Mouse (Mus musculus): ENCODE measurements around the gene Mgst2.

DNA sequence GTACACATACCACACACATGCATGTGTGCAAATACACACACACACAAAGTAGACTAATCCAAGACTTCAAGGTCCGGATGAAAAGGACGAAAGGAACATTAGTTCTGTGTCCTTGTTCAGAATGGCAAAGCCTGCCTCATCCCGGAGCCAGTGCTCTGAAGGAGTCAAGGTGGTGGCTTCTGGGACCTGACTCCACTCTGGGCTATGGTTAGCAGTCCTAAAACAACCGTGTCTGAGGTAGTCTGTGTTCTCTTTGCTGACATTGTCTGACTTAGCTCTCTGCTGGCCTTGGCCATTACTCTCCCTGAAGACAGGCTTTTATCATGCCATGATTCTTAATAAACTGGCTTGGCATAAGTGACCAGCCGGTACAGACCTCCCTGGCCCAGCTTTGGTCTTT is 745 bp upstream of the Mgst2 start:
- TF ChIP-seq CTCF (IDR thresholded peaks at IDR 0.05) (no peak), EP300 (IDR thresholded peaks at IDR 0.05; ENCODE audit: insufficient read depth, low read depth, low read length) (no peak), POLR2A (IDR thresholded peaks at IDR 0.05; ENCODE audit: insufficient read depth, low read depth, low read length) (no peak)
